Mouse (Mus musculus) testis, postnatal 14 days (tissue): Measurements from ENCODE around the gene Chchd6.

ENCODE experiments used
- DNase-seq: peaks from one replicate; pipeline ENCODE4 v3.0.0; 2021; ENCODE audit warnings: low spot score

Gene Chchd6

GRCm38 (mm10) chr6:89585696-89586095 lies 9.8 kb downstream of the Chchd6 start:
- DNase-seq, result no peak

- no peak for DNase-seq
Observed at GRCm38 (mm10) chr6:89584634-89585409, 10.6 kb downstream of the Chchd6 start.

- DNase-seq, result no peak
Observed at GRCm38 (mm10) chr6:89583170-89583569, 12.3 kb downstream of the Chchd6 start.

- no peak for DNase-seq
Observed at GRCm38 (mm10) chr6:89574641-89575040, 20.8 kb downstream of the Chchd6 start.

GRCm38 (mm10) chr6:89573768-89574167 lies 21.7 kb downstream of the Chchd6 start:
- no peak for DNase-seq

GRCm38 (mm10) chr6:89572921-89573636 lies 22.4 kb downstream of the Chchd6 start:
- no peak for DNase-seq

GRCm38 (mm10) chr6:89569370-89569769 lies 26.1 kb downstream of the Chchd6 start:
- DNase-seq, result no peak

- no peak for DNase-seq
Observed at GRCm38 (mm10) chr6:89566740-89567139, 28.7 kb downstream of the Chchd6 start.

- no peak for DNase-seq
Observed at GRCm38 (mm10) chr6:89563381-89563780, 32.1 kb downstream of the Chchd6 start.

GRCm38 (mm10) chr6:89560826-89561225 lies 34.6 kb downstream of the Chchd6 start:
- DNase-seq, result no peak

- no peak for DNase-seq
Observed at GRCm38 (mm10) chr6:89557654-89558053, 37.8 kb downstream of the Chchd6 start.

- DNase-seq, result no peak
Observed at GRCm38 (mm10) chr6:89556566-89556965, 38.9 kb downstream of the Chchd6 start.

GRCm38 (mm10) chr6:89555971-89556370 lies 39.5 kb downstream of the Chchd6 start:
- DNase-seq, result no peak

GRCm38 (mm10) chr6:89554029-89554428 lies 41.4 kb downstream of the Chchd6 start:
- DNase-seq, result peak; percentile 42

GRCm38 (mm10) chr6:89553012-89553704 lies 42.3 kb downstream of the Chchd6 start:
- no peak for DNase-seq

- DNase-seq, result no peak
Observed at GRCm38 (mm10) chr6:89552321-89553011, 43.0 kb downstream of the Chchd6 start.

- no peak for DNase-seq
Observed at GRCm38 (mm10) chr6:89549157-89549556, 46.3 kb downstream of the Chchd6 start.

- no peak for DNase-seq
Observed at GRCm38 (mm10) chr6:89547951-89548350, 47.5 kb downstream of the Chchd6 start.

- DNase-seq, result no peak
Observed at GRCm38 (mm10) chr6:89538102-89538751, 57.2 kb downstream of the Chchd6 start.

- DNase-seq, result no peak
Observed at GRCm38 (mm10) chr6:89535626-89536225, 59.7 kb downstream of the Chchd6 start.

- no peak for DNase-seq
Observed at GRCm38 (mm10) chr6:89524766-89525165, 70.7 kb downstream of the Chchd6 start.
